Mouse (Mus musculus): ENCODE results near the gene Gm44596. TPM values are rescaled to one million over a fixed set of nuclear protein-coding genes. Genes with fewer than 3 reads are reported as not detected.

Gm44596 gene
- polyA plus RNA-seq, 1 experiment, result not detected

GRCm38 (mm10) chr6:128429826-128430225 is 54.5 kb downstream of the Gm44596 start:
- H3K36me3 ChIP-seq (ENCODE audit: control insufficient read depth, insufficient read depth, low read length), result peaks cover 45% of the 10 kb centered on the region
- H3K27me3 ChIP-seq (ENCODE audit: control insufficient read depth, insufficient read depth, low read length), result no peaks in the 10 kb centered on the region
- H3K27ac ChIP-seq (ENCODE audit: insufficient read depth, low read depth, low read length), result no peak overlapping the region
- WGBS, result 64% methylated on average over 6 of the region's 6 CpGs
- TF ChIP-seq POLR2A (IDR thresholded peaks at IDR 0.05; ENCODE audit: low read depth, low read length), result no peak
- TF ChIP-seq CTCF (IDR thresholded peaks at IDR 0.05; ENCODE audit: extremely low read depth, insufficient read length, insufficient replicate concordance, low read depth, low read length), result no peak
- H3K4me3 ChIP-seq (ENCODE audit: low read depth, low read length), result no peak overlapping the region
- peaks cover 3% of the 10 kb centered on the region; the same call in 1 of the 2 replicates for H3K4me1 ChIP-seq (ENCODE audit: control insufficient read depth, insufficient read depth, insufficient read length, low read length)

- Histone ChIP-seq H3K27ac (ENCODE audit: insufficient read depth, low read depth, low read length) (no peak overlapping the region), H3K4me1 (ENCODE audit: control insufficient read depth, insufficient read depth, insufficient read length, low read length) (peaks cover 19% of the 10 kb centered on the region; the same call in 1 of the 2 replicates), H3K27me3 (ENCODE audit: control insufficient read depth, insufficient read depth, low read length) (no peaks in the 10 kb centered on the region), H3K36me3 (ENCODE audit: control insufficient read depth, insufficient read depth, low read length) (peaks cover 54% of the 10 kb centered on the region), H3K4me3 (ENCODE audit: low read depth, low read length) (no peak overlapping the region)
- 62% methylated on average over 13 of the region's 13 CpGs for WGBS
- no peak for TF ChIP-seq CTCF (IDR thresholded peaks at IDR 0.05; ENCODE audit: extremely low read depth, insufficient read length, insufficient replicate concordance, low read depth, low read length)
- no peak for TF ChIP-seq POLR2A (IDR thresholded peaks at IDR 0.05; ENCODE audit: low read depth, low read length)
Observed at GRCm38 (mm10) chr6:128432356-128432915, 57.1 kb downstream of the Gm44596 start.

GRCm38 (mm10) chr6:128433566-128433965 is 58.3 kb downstream of the Gm44596 start:
- WGBS, result 90% methylated on average over 13 of the region's 13 CpGs
- no peak for TF ChIP-seq CTCF (IDR thresholded peaks at IDR 0.05; ENCODE audit: extremely low read depth, insufficient read length, insufficient replicate concordance, low read depth, low read length)
- TF ChIP-seq POLR2A (IDR thresholded peaks at IDR 0.05; ENCODE audit: low read depth, low read length), result no peak
- peaks cover 19% of the 10 kb centered on the region; the same call in 1 of the 2 replicates for H3K4me1 ChIP-seq (ENCODE audit: control insufficient read depth, insufficient read depth, insufficient read length, low read length)
- H3K4me3 ChIP-seq (ENCODE audit: low read depth, low read length), result no peak overlapping the region
- H3K27me3 ChIP-seq (ENCODE audit: control insufficient read depth, insufficient read depth, low read length), result no peaks in the 10 kb centered on the region
- H3K36me3 ChIP-seq (ENCODE audit: control insufficient read depth, insufficient read depth, low read length), result peaks cover 54% of the 10 kb centered on the region
- H3K27ac ChIP-seq (ENCODE audit: insufficient read depth, low read depth, low read length), result no peak overlapping the region

GRCm38 (mm10) chr6:128435474-128435873 is 60.2 kb downstream of the Gm44596 start:
- Histone ChIP-seq H3K27ac (ENCODE audit: insufficient read depth, low read depth, low read length) (no peak overlapping the region), H3K36me3 (ENCODE audit: control insufficient read depth, insufficient read depth, low read length) (peaks cover 48% of the 10 kb centered on the region), H3K4me3 (ENCODE audit: low read depth, low read length) (no peak overlapping the region), H3K27me3 (ENCODE audit: control insufficient read depth, insufficient read depth, low read length) (no peaks in the 10 kb centered on the region), H3K4me1 (ENCODE audit: control insufficient read depth, insufficient read depth, insufficient read length, low read length) (peaks cover 19% of the 10 kb centered on the region; the same call in 1 of the 2 replicates)
- 26% methylated on average over 5 of the region's 5 CpGs for WGBS
- no peak for TF ChIP-seq CTCF (IDR thresholded peaks at IDR 0.05; ENCODE audit: extremely low read depth, insufficient read length, insufficient replicate concordance, low read depth, low read length)
- no peak; the same call in 1 of the 2 replicates for TF ChIP-seq POLR2A (IDR thresholded peaks at IDR 0.05; ENCODE audit: low read depth, low read length)

GRCm38 (mm10) chr6:128436356-128437005 is 61.2 kb downstream of the Gm44596 start:
- Histone ChIP-seq H3K4me3 (ENCODE audit: low read depth, low read length) (peak overlapping the region; percentile 47), H3K27ac (ENCODE audit: insufficient read depth, low read depth, low read length) (peak overlapping the region; percentile 23; the same call in 1 of the 2 replicates), H3K4me1 (ENCODE audit: control insufficient read depth, insufficient read depth, insufficient read length, low read length) (peaks cover 19% of the 10 kb centered on the region; the same call in 1 of the 2 replicates), H3K27me3 (ENCODE audit: control insufficient read depth, insufficient read depth, low read length) (no peaks in the 10 kb centered on the region), H3K36me3 (ENCODE audit: control insufficient read depth, insufficient read depth, low read length) (peaks cover 41% of the 10 kb centered on the region)
- 44% methylated on average over 8 of the region's 8 CpGs for WGBS
- TF ChIP-seq POLR2A (IDR thresholded peaks at IDR 0.05; ENCODE audit: low read depth, low read length) (no peak), CTCF (IDR thresholded peaks at IDR 0.05; ENCODE audit: extremely low read depth, insufficient read length, insufficient replicate concordance, low read depth, low read length) (no peak)

- H3K4me1 ChIP-seq (ENCODE audit: control insufficient read depth, insufficient read depth, insufficient read length, low read length), result peaks cover 19% of the 10 kb centered on the region; the same call in 1 of the 2 replicates
- no peaks in the 10 kb centered on the region for H3K27me3 ChIP-seq (ENCODE audit: control insufficient read depth, insufficient read depth, low read length)
- peaks cover 33% of the 10 kb centered on the region for H3K36me3 ChIP-seq (ENCODE audit: control insufficient read depth, insufficient read depth, low read length)
- TF ChIP-seq POLR2A (IDR thresholded peaks at IDR 0.05; ENCODE audit: low read depth, low read length) (no peak), CTCF (IDR thresholded peaks at IDR 0.05; ENCODE audit: extremely low read depth, insufficient read length, insufficient replicate concordance, low read depth, low read length) (no peak)
- peak overlapping the region; percentile 93 for H3K4me3 ChIP-seq (ENCODE audit: low read depth, low read length)
- WGBS, result 6% methylated on average over 10 of the region's 10 CpGs
- peak overlapping the region; percentile 75 for H3K27ac ChIP-seq (ENCODE audit: insufficient read depth, low read depth, low read length)
Observed at GRCm38 (mm10) chr6:128437288-128437687, 62.0 kb downstream of the Gm44596 start.

GRCm38 (mm10) chr6:128437731-128438316 is 62.5 kb downstream of the Gm44596 start:
- H3K4me1 ChIP-seq (ENCODE audit: control insufficient read depth, insufficient read depth, insufficient read length, low read length), result peaks cover 19% of the 10 kb centered on the region; the same call in 1 of the 2 replicates
- TF ChIP-seq POLR2A (IDR thresholded peaks at IDR 0.05; ENCODE audit: low read depth, low read length), result no peak
- no peak for TF ChIP-seq CTCF (IDR thresholded peaks at IDR 0.05; ENCODE audit: extremely low read depth, insufficient read length, insufficient replicate concordance, low read depth, low read length)
- peaks cover 28% of the 10 kb centered on the region for H3K36me3 ChIP-seq (ENCODE audit: control insufficient read depth, insufficient read depth, low read length)
- no peaks in the 10 kb centered on the region for H3K27me3 ChIP-seq (ENCODE audit: control insufficient read depth, insufficient read depth, low read length)
- WGBS, result under 1% methylated on average over 52 of the region's 52 CpGs
- H3K27ac ChIP-seq (ENCODE audit: insufficient read depth, low read depth, low read length), result peak overlapping the region; percentile 75
- peak overlapping the region; percentile 93 for H3K4me3 ChIP-seq (ENCODE audit: low read depth, low read length)
